Mouse (Mus musculus) liver, embryonic 14.5 days (tissue): ENCODE results near the gene Wwp2. TPM values are rescaled to one million over a fixed set of nuclear protein-coding genes. Genes with fewer than 3 reads are reported as not detected.

Experiments used
- ATAC-seq: fragments of 200-750 bp; cut with Nextera tagmentation; 2 replicates; pipeline ENCODE4 v1.8.0; 2017; ENCODE audit warnings: moderate number of reproducible peaks, mild to moderate bottlenecking, moderate library complexity; ENCODE audit not compliant: insufficient read depth
- DNase-seq, 3 experiments: peaks; one replicate each; pipeline ENCODE4 v3.0.0-alpha.2; 2012 to 2013; ENCODE audit warnings: low read depth in 3 of 3, low spot score in 3 of 3
- H3K27ac ChIP-seq: fragments of 300-500 bp; sonication (generic); 2 replicates; pipeline ENCODE4 v1.5.1; 2014; ENCODE audit warnings: moderate library complexity, mild to moderate bottlenecking, control low read depth, inconsistent platforms
- H3K27me3 ChIP-seq: fragments of 300-500 bp; sonication (generic); 2 replicates; pipeline ENCODE4 v1.6.1; 2014; ENCODE audit warnings: mild to moderate bottlenecking, low read length, moderate library complexity; ENCODE audit not compliant: control insufficient read depth, insufficient read depth
- H3K36me3 ChIP-seq: fragments of 300-500 bp; sonication (generic); replicated peaks from 2 replicates; pipeline ENCODE4 v1.6.1; 2014; ENCODE audit warnings: low read depth; ENCODE audit not compliant: control insufficient read depth, insufficient read depth
- H3K4me1 ChIP-seq, 2 experiments: fragments of 200-500 bp in 1 of 2; fragments of 300-500 bp in 1 of 2; sonication (generic) in 1 of 2; replicated peaks; 2 replicates each; pipeline ENCODE4 v1.6.1; 2012 to 2014; ENCODE audit warnings: antibody characterized with exemption in 1 of 2, inconsistent platforms in 1 of 2, low read length in 1 of 2; ENCODE audit not compliant: control insufficient read depth in 2 of 2, insufficient read depth in 2 of 2
- H3K4me2 ChIP-seq: fragments of 300-500 bp; sonication (generic); 2 replicates; pipeline ENCODE4 v1.6.1; 2014; ENCODE audit warnings: low read depth, mild to moderate bottlenecking, control low read depth, moderate library complexity
- H3K4me3 ChIP-seq, 2 experiments: fragments of 200-500 bp in 1 of 2; fragments of 300-500 bp in 1 of 2; sonication (generic) in 1 of 2; 2 replicates each; pipeline ENCODE4 v1.5.1; 2012 to 2014; ENCODE audit warnings: low read depth in 2 of 2, low read length in 2 of 2, mild to moderate bottlenecking in 2 of 2, control low read depth in 1 of 2, inconsistent platforms in 1 of 2, moderate library complexity in 1 of 2; ENCODE audit not compliant: insufficient read depth in 1 of 2
- H3K9ac ChIP-seq: fragments of 300-500 bp; sonication (generic); replicated peaks from 2 replicates; pipeline ENCODE4 v1.6.1; 2014; ENCODE audit warnings: mild to moderate bottlenecking, control low read depth, moderate library complexity
- H3K9me3 ChIP-seq: fragments of 300-500 bp; sonication (generic); 2 replicates; pipeline ENCODE4 v1.6.1; 2016; ENCODE audit warnings: low read length, mixed read lengths; ENCODE audit not compliant: control insufficient read depth
- CTCF ChIP-seq: IDR thresholded peaks from 2 replicates; pipeline ENCODE4 v1.5.1; 2016; ENCODE audit warnings: antibody characterized with exemption, low read depth, control low read depth
- EP300 ChIP-seq: IDR thresholded peaks from 2 replicates; pipeline ENCODE4 v1.6.1; 2016; ENCODE audit warnings: antibody characterized with exemption, low read depth
- WGBS: fragments of 180-500 bp; shearing (Covaris S2); extraction: QIAGEN DNeasy Blood & Tissue Kit; methylation state at CpG from one replicate; pipeline ENCODE4 v1.1.7; 2014; ENCODE audit not compliant: insufficient replicate concordance; 5-methylcytosine and 5-hydroxymethylcytosine counted together
- polyA plus RNA-seq, 2 experiments: library from polyadenylated mRNA; depleted of rRNA in 1 of 2; stranded (reverse) in 1 of 2; unstranded in 1 of 2; fragments of >200 nt; fragmentation: Nextera tagmentation in 1 of 2; extraction: Ambion mirVana in 1 of 2; gene quantifications; 2 replicates each; pipeline versions ENCODE4 v1.2.1 to v1.2.3; 2012 to 2014

Gene Wwp2
- 12.1 and 14.7 TPM in 2 replicates for polyA plus RNA-seq (2012; rRNA removed)
- polyA plus RNA-seq (2014; fragmentation: Nextera tagmentation; extraction: Ambion mirVana): 28.0 and 33.7 TPM in 2 replicates

DNA sequence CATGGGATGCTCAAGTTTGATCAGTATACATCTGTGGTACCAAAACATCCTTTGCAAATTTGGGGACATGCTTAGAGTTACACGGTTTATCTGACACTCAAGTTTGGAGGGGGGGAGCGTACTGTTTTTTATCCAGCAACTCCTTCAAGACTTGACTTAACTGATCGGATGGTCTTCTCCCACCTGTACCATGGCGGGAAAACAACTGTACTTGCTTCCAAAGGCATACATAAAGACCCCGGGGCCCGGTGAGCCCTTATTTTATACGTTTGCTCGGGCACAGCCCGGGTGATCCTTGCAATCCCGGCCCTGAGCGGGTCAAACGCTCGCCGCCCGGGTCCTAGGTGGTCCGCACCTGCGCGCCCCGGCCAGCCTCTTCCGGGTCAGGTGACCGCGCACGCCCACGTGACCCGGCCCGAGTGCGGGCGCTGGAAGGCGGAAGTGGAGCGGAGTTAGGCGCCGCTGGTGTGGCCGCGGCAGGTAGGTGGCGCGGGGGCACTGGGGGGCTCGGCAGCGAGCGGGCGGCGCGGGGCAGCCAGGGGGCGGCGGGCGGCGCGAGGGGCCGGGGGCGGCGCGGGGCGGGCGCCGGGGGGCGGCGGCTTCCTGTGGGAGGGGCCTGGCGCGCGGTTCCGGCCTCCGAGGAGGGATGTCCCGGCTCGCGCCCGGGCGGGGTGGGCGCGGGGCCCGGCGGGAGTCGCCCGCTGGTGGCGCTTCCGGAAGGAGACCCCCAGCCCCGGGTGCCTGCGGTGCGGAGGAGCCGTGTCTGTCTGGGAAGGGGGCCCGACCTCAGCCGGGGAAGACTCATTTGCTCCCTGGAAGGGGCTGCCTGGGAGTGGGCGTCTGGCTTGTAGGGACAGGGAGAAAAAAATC lies at the start of gene Wwp2:
Gene Wwp2 (plus strand): TSS at position 404 of the 870 bp plus-strand sequence.
- H3K4me1 ChIP-seq: peaks cover 27 to 35% of the 10 kb centered on the region in 2 experiments
- peak within 1 kb of the TSS; percentile 93 to 96 for H3K4me3 ChIP-seq
- peak within 1 kb of the TSS; percentile 79 for H3K4me2 ChIP-seq
- H3K9ac ChIP-seq: peak within 1 kb of the TSS; percentile 95
- H3K27me3 ChIP-seq: no peaks in the 10 kb centered on the region
- WGBS: under 1% methylated on average over 63 of the region's 81 CpGs
- no peaks in the 10 kb centered on the region for H3K9me3 ChIP-seq
- DNase-seq: peak in 2 of 3 experiments; percentile 62 to 64
- TF ChIP-seq EP300 (no peak), CTCF (peak; percentile 24; the same call in 1 of the 2 replicates)
- peak within 1 kb of the TSS; percentile 94 for H3K27ac ChIP-seq
- ATAC-seq: peak; percentile 74
- no peaks in the 10 kb centered on the region; the same call in 1 of the 2 replicates for H3K36me3 ChIP-seq

DNA sequence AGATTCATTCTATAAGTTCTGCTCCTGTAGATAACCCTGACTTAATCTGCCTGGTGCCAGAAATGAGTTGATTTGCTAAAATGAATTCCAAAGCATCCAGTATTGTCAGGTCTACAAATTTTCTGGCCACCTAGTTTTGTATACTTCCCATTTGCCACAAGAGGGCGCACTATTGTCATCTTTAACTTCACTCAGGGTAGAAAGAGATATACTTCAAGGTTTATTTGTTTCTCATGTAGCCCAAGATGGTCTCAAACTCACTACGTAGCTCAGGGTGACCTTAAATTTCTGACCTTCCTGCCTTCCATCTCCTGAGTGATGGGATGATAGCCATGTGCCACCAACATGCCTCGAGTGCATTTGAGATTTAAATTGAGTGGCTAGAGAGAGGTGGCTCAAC lies 49.5 kb upstream of the Wwp2 start:
- H3K9ac ChIP-seq: no peak overlapping the region
- H3K4me1 ChIP-seq: peaks cover 0 to 6% of the 10 kb centered on the region in 2 experiments; a peak in 2 of 4 replicates
- no peak overlapping the region for H3K4me2 ChIP-seq
- H3K27me3 ChIP-seq: no peaks in the 10 kb centered on the region
- no peaks in the 10 kb centered on the region for H3K9me3 ChIP-seq
- 28% methylated on average over 3 of the region's 3 CpGs for WGBS
- H3K4me3 ChIP-seq: no peak overlapping the region
- ATAC-seq (peak; percentile 55), DNase-seq (peak; percentile 48 to 63 (median 55))
- H3K36me3 ChIP-seq: no peaks in the 10 kb centered on the region
- peak; percentile 72 for TF ChIP-seq CTCF
- TF ChIP-seq EP300: no peak
- H3K27ac ChIP-seq: no peak overlapping the region

GRCm38 (mm10) chr8:107387861-107388260 lies 48.3 kb upstream of the Wwp2 start:
- no peak for TF ChIP-seq EP300
- TF ChIP-seq CTCF: peak; percentile 46
- Histone ChIP-seq H3K36me3 (no peaks in the 10 kb centered on the region), H3K4me1 (peaks cover 0 to 6% of the 10 kb centered on the region in 2 experiments; a peak in 2 of 4 replicates), H3K9ac (no peak overlapping the region), H3K4me2 (no peak overlapping the region), H3K27me3 (no peaks in the 10 kb centered on the region), H3K9me3 (no peaks in the 10 kb centered on the region), H3K4me3 (no peak overlapping the region), H3K27ac (no peak overlapping the region)
- DNase-seq (peak in 2 of 3 experiments; percentile 18 to 24), ATAC-seq (no peak)
- 59% methylated on average over 5 of the region's 5 CpGs for WGBS

- H3K36me3 ChIP-seq: no peaks in the 10 kb centered on the region
- 82% methylated on average over 8 of the region's 8 CpGs for WGBS
- DNase-seq: no peak
- H3K27ac ChIP-seq: no peak overlapping the region
- peaks cover 0 to 6% of the 10 kb centered on the region in 2 experiments; a peak in 2 of 4 replicates for H3K4me1 ChIP-seq
- TF ChIP-seq CTCF: no peak
- no peak for TF ChIP-seq EP300
- H3K9me3 ChIP-seq: no peaks in the 10 kb centered on the region
- no peak overlapping the region for H3K9ac ChIP-seq
- no peak overlapping the region for H3K4me3 ChIP-seq
- ATAC-seq: no peak
- H3K4me2 ChIP-seq: no peak overlapping the region
- no peaks in the 10 kb centered on the region for H3K27me3 ChIP-seq
Observed at GRCm38 (mm10) chr8:107389557-107389956, 46.6 kb upstream of the Wwp2 start.

DNA sequence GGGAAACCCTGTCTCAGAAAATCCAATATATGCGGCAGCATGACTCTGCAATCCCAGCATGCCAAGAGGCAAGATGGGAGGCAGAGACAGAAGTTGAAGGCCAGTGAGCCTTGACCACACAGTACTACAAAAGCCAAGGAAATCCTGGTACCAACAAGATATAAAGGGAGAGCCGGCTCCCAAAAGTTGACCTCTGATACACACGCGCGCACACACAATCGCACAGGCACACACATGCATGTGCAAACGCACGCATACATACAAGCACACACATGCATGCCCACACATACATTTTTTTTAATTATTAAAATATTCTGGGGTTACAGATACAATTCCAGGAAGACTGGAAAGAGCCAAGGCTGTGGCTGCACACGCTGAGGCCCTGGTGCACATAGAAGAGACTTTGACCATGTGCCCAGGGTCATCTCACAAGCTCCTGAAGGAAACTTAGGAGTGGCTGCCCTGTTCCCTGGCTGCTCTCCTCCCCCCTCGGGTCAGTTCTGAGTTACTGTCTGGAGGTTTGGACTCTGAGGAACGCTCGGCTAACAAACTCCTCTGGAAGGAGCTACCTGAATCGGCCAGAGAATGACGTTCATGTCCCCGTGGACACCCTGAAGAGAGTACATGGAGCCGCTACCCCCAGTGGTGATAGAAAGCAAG lies 45.6 kb upstream of the Wwp2 start:
- Histone ChIP-seq H3K9ac (no peak overlapping the region), H3K4me2 (no peak overlapping the region), H3K27ac (no peak overlapping the region), H3K9me3 (no peaks in the 10 kb centered on the region), H3K4me1 (peaks cover 0 to 6% of the 10 kb centered on the region in 2 experiments; a peak in 2 of 4 replicates), H3K36me3 (no peaks in the 10 kb centered on the region), H3K27me3 (no peaks in the 10 kb centered on the region), H3K4me3 (no peak overlapping the region)
- ATAC-seq (no peak), DNase-seq (no peak)
- 86% methylated on average over 16 of the region's 16 CpGs for WGBS
- TF ChIP-seq EP300 (no peak), CTCF (no peak)
